Mouse (Mus musculus) adrenal gland, postnatal 10 days (tissue): ENCODE measurements around the gene Hoxd12. TPM values are rescaled to one million over a fixed set of nuclear protein-coding genes. Genes with fewer than 3 reads are reported as not detected.

Experiments
- DNase-seq: peaks from one replicate; pipeline ENCODE4 v3.0.0; 2021; ENCODE audit warnings: mixed read lengths
- total RNA-seq, 2 experiments: library from RNA; stranded (reverse); gene quantifications; 2 replicates each; pipeline ENCODE4 v1.2.3; 2021

The Hoxd12 gene
- total RNA-seq, 2 experiments from 2014 or later = not detected

DNA sequence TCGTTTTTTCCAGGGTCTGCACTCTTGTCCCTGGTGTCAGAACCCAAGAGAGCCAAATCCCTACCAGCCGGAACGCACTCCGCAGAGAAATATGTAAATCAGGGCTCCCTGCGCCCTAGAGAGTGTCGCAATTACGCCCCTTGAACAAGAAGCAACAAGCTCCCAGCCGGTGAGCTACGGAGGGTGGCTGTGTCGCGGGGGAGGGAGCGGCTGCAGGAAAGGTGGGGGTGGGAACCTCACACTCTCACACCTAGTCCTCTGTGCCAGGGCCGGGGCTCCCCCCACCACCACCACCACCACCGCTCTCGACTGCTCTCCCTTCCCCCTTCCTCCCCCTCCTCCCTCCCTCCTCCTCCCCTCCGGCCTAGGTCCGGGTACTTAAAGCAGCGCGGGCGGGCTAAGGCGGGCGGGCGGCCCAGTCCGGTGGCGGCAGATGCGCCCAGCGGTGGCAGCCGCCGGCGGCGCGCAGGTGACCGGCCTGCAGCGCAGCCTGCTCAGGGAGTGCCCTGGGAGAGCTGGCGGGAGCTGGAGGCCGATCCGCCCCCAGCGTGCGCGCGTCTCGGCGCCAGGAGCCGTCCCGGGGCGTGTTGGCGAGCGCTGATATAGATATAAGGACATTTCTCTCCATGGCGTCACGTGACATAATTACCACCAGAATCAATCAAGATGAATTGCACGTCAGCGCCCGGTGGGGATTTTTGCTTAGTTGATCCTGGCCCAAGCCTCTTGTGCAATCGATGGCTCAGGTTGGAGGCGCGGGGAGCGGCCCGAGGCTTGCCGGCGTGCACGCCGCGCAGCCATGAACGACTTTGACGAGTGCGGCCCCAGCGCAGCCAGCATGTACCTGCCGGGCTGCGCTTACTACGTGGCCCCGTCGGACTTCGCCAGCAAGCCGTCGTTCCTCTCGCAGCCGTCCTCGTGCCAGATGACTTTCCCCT lies 7.0 kb downstream of the Hoxd12 start:
- DNase-seq = no peak

DNA sequence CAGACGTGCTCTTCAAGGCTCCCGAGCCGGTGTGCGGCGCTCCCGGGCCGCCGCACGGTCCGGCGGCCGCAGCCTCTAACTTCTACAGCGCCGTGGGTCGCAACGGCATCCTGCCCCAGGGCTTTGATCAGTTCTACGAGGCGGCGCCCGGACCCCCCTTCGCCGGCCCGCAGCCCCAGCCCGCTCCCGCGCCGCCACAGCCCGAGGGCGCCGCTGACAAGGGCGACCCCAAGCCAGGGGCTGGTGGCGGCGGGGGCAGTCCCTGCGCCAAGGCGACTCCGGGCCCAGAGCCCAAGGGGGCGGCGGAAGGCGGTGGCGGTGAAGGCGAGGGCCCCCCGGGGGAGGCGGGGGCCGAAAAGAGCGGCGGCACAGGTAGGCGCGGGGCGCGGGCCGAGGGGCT lies 8.0 kb downstream of the Hoxd12 start:
- no peak for DNase-seq

DNA sequence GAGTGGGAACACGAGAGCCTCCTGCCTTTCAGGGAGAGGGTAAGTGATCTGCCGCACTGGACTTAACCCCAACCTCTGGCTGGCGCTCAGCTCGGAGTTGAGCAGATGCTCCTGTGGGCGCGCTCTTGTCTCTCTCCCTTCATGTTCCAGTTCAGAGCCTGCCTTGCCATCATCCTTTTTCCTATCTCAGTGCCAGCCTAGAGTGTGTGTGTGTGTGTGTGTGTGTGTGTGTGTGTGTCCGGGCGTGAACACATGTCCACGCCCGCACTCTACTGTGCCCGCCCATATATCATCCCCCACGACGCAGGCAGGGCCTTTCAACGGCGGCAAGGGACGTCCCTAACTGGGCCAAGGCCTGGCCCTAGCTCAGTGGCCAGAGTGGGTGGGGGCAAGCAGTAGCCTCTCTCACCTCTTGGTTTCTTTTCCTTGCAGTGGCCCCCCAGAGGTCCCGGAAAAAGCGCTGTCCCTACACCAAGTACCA lies 8.7 kb downstream of the Hoxd12 start:
- DNase-seq = no peak

DNA sequence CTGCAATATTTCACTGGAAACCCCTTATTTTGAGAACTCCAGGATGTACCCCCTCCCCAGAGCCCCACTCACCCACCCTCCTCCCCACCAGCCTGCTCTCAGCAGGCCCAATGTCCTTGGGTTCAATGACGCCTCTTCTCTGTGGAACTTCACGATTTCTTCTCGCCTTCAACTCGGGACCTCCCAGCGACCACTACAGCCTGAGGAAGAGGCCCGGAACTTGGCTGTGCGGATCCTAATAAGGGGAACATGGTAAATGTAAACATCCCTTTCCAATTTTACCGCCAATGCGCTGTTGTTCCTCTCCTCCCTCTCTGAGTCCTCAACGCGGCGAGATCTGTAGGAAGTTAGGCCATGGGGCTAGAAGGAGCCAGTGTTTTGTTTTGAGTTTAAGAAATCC lies 9.3 kb downstream of the Hoxd12 start:
- no peak for DNase-seq

GRCm38 (mm10) chr2:74685059-74685603 lies 10.3 kb downstream of the Hoxd12 start:
- DNase-seq = no peak

DNA sequence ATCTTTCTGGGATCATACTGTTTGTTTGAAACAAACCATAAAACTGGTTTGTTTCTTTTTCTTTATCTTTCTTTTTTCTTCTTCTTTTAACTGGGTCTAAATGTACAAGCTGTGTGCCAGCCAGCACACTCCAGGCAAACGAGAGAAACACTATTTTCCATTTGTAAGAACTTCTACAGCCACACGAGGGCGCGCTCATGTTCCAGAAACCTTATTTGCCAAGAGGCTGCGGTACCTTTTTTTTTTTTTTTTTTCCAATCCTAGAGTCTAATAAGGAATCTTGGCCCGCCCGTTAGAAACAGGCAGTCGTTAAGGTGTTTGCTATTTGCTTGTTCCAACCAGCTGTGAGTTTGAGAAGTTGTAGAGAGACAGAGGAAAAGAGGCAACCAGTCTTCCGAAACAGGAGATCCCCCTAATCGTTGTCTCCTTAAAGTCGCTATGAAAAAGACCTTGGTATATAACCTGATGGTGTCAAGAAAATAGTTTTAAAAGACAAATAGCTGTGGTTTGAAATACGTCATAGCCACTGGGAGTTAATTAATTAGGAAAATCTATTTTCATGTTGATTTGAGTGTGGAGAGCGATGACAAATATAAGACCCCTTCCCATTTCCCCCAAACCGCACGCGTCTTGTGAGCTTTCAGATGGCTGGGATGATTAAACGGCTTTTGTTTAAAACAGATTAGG lies 11.6 kb downstream of the Hoxd12 start:
- peak; percentile 72 for DNase-seq

GRCm38 (mm10) chr2:74686988-74687697 lies 12.3 kb downstream of the Hoxd12 start:
- DNase-seq = no peak

- no peak for DNase-seq
Measured at GRCm38 (mm10) chr2:74687698-74688555, 13.1 kb downstream of the Hoxd12 start.

- DNase-seq = no peak
Measured at GRCm38 (mm10) chr2:74688795-74689573, 14.2 kb downstream of the Hoxd12 start.

- DNase-seq = no peak
Measured at GRCm38 (mm10) chr2:74689574-74690337, 14.9 kb downstream of the Hoxd12 start.

GRCm38 (mm10) chr2:74690338-74690716 lies 15.5 kb downstream of the Hoxd12 start:
- no peak for DNase-seq

DNA sequence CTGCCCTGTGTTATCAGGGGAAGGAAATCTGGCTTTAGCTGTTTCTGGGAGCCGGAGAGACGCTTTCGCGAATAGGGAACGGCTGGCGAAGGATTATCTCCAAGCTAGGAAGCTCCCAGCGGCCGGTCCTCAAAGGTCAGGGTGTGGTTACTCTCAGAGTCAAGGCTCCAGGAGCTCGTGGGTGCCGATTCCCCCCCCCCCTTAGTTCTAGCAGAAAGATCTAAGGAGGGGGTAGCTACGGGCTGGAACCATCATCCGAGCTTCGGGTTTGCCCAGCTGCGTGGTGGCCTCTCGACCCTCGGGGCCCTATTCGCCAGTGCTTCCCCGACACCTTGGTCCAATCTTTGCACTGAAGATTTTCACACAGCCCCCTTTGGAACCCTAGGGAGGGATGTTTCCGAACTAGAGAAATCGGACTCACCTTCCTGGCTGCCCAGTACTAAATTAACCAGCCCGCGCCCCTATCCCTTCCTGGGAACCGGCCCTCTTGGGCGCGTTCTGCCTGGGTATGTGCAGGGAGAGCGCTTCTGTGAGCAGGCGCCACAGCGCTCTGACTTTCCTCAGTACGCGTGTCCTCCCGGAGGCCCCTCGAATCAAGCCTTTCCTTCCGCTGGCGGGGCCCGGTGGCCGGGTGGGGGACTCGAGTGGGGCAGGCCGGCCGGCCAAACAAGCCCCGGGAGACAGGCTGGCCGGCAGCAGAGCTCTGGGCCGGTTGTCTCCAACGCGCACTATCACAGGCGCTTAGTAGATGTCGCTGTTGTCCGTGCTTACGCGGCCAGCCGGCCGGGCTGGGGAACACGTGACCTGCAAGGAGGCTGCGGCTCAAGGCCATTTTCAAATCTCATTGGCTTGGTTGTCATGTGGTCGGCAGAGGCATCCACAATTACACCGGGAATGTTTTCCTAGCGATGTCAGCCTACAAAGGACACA lies 16.5 kb downstream of the Hoxd12 start, which contains the start of gene Hoxd10:
Gene Hoxd10 (plus strand): TSS at position 903 of the 930 bp plus-strand sequence.
- DNase-seq = peak; percentile 74

- no peak for DNase-seq
Measured at GRCm38 (mm10) chr2:74691995-74692807, 17.4 kb downstream of the Hoxd12 start.

DNA sequence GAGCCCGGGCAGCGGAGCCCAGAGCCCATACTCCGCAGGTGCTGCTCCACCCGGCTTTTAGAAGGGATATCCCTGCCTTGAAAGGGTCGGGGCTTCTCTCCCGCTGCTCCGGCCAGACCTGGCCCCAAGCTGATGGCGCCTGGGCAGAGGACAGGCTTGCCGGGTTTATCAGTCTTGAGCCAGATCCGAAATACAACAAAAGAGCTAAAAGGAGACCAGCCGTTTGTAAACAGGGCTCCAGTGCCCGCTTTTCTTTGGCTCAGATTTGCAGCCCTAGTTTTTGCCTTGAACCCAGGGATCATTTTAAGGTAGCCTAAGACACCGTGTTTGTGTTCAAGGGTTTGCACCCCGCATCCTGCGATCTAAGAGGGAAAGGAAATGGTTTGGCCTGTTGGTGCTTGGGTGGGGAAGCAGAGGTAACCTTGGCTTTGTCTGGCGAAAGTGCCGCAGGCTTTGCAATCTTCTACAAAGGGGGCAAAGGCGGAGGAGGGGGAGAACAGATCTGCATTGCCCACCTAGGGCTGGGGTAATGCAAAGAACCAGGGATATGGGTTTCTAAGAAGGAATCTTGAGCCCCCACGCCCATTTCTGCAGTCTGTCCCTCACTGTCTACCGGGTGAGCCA lies 18.1 kb downstream of the Hoxd12 start:
- DNase-seq = no peak

GRCm38 (mm10) chr2:74693432-74693827 lies 18.6 kb downstream of the Hoxd12 start:
- no peak for DNase-seq

DNA sequence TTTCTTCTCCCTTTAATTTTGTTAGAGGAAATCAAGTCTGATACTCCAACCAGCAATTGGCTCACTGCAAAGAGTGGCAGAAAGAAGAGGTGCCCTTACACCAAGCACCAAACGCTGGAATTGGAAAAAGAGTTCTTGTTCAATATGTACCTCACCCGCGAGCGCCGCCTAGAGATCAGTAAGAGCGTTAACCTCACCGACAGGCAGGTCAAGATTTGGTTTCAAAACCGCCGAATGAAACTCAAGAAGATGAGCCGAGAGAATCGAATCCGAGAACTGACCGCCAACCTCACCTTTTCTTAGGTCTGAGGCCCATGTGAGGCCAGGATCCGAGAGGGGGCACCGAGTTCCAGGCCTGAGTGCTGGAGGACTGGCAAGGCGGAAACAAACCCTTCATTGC lies 19.3 kb downstream of the Hoxd12 start:
- DNase-seq = no peak

DNA sequence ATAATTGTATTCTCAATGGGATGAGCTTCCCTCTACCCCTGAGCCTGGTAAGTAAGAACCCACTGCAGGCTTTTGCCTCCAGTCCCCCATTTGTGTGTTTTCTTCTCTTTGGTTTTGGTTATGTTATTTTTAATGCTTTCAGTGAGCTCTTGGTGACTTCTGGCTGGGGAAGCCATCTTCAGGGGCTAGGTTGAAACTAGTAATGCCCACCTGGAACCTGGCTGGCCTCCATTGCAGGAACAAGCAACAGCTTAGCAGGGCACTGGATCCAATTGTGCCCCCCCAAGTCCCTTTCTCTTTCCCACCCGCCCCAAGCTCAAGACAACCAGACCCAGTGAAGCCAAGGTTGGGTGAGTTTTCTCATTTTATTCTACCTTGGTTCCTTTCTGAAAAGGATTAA lies 20.6 kb downstream of the Hoxd12 start:
- no peak for DNase-seq
